Mouse (Mus musculus): ENCODE data around the gene Josd2.

Josd2 gene

DNA sequence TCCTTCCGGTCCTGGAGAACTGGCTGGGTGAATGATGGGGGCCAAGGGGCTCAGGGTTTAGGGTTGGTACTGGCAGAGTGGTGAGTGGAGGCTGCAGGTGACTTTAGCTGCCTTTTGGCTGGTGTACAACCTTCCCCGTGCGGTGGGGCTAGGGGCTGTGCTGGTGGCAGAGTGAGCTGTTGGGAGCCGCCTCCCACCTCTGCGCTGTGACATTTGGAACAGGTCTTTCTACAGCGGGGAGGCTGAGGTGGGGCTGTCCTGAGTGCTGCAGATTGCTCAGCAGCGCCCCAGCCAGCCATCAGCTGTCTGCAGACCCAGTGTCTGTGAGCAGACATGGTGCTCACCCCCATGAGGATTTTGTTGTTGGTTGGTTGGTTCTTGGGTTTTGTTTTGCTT is 22.3 kb upstream of the Josd2 start:
- in situ Hi-C loops (cut with MboI; ENCODE audit: low sequenced_read_pairs) = no loop called here

GRCm38 (mm10) chr7:44446070-44446855 is 21.5 kb upstream of the Josd2 start:
- in situ Hi-C loops (cut with MboI; ENCODE audit: low sequenced_read_pairs) = no loop called here

DNA sequence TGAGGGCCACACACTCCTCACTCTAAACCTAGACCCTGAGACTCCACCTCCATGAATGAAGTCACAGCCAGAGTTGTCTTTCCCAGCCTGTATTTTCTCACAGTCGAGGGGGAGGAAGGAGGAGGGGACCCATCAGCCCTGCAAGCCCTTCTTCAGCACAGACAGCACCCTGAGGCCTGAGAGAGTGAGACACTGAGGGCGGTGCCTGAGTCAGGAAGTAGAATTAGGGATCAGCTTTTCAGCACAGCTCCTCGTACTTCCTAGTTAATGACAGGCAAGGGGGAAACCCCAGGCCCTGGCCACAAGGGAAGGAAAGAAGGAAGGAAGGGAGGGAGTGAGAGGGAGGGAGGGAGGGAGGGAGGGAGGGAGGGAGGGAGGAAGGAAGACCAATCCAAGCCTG is 14.5 kb upstream of the Josd2 start:
- in situ Hi-C loops (cut with MboI; ENCODE audit: low sequenced_read_pairs) = loop anchor here (25.0 kb wide), 1 partner anchor 191 kb away; the partner anchor contains the start of genes Acp4 and Gm15517

- in situ Hi-C loops (cut with MboI; ENCODE audit: low sequenced_read_pairs) = loop anchor here (25.0 kb wide), 1 partner anchor 194 kb away; the partner anchor contains the start of genes Acp4 and Gm15517
These were observed 11.5 kb upstream of the Josd2 start for GRCm38 (mm10) chr7:44456302-44456701.

- in situ Hi-C loops (cut with MboI; ENCODE audit: low sequenced_read_pairs) = loop anchor here (25.0 kb wide), 1 partner anchor 198 kb away; the partner anchor contains the start of genes Acp4 and Gm15517
These were observed 7.7 kb upstream of the Josd2 start for GRCm38 (mm10) chr7:44460067-44460466.

- in situ Hi-C loops (cut with MboI; ENCODE audit: low sequenced_read_pairs) = loop anchor here (25.0 kb wide), 1 partner anchor 199 kb away; the partner anchor contains the start of genes Acp4 and Gm15517
These were observed 6.8 kb upstream of the Josd2 start for GRCm38 (mm10) chr7:44460767-44461502.

- in situ Hi-C loops (cut with MboI; ENCODE audit: low sequenced_read_pairs) = loop anchor here (25.0 kb wide), 1 partner anchor 199 kb away; the partner anchor contains the start of genes Acp4 and Gm15517
These were observed 6.1 kb upstream of the Josd2 start for GRCm38 (mm10) chr7:44461503-44462217.

DNA sequence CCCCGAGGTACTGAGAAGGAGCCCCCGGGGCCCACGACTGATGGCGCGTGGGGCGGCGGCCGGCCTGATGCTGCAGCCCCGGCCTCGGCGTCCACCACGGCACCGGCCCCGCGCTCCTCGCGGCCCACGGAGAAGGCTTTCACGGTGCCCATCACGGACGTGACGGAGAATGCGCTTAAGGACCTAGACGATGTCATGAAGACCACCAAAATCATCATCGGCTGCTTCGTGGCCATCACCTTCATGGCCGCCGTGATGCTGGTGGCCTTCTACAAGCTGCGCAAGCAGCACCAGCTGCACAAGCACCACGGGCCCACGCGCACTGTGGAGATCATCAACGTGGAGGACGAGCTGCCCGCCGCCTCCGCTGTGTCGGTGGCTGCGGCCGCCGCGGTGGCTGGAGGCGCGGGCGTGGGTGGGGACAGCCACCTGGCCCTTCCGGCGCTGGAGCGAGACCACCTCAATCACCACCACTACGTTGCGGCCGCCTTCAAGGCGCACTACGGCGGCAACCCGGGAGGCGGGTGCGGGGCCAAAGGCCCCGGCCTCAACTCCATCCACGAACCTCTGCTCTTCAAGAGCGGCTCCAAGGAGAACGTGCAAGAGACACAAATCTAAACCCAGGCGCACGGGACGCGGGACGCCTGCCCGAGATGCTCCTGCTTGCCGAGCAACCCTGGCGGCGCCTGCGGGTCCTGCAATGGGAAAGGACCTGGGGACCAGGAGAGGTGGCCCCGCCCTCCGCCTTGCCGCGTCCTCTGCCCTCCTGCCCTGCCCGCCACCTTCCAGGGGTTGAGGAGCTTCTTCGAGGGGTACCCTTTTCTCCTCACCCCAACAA is 5.3 kb upstream of the Josd2 start:
- in situ Hi-C loops (cut with MboI; ENCODE audit: low sequenced_read_pairs) = loop anchor here (25.0 kb wide), 1 partner anchor 200 kb away; the partner anchor contains the start of genes Acp4 and Gm15517

- in situ Hi-C loops (cut with MboI; ENCODE audit: low sequenced_read_pairs) = loop anchor here (25.0 kb wide), 1 partner anchor 201 kb away; the partner anchor contains the start of genes Acp4 and Gm15517
These were observed 4.7 kb upstream of the Josd2 start for GRCm38 (mm10) chr7:44463056-44463425.

- in situ Hi-C loops (cut with MboI; ENCODE audit: low sequenced_read_pairs) = loop anchor here (25.0 kb wide), 1 partner anchor 201 kb away; the partner anchor contains the start of genes Acp4 and Gm15517
These were observed 4.1 kb upstream of the Josd2 start for GRCm38 (mm10) chr7:44463556-44464225.

GRCm38 (mm10) chr7:44464511-44464910 is 3.3 kb upstream of the Josd2 start:
- in situ Hi-C loops (cut with MboI; ENCODE audit: low sequenced_read_pairs) = loop anchor here (25.0 kb wide), 1 partner anchor 202 kb away; the partner anchor contains the start of genes Acp4 and Gm15517

- in situ Hi-C loops (cut with MboI; ENCODE audit: low sequenced_read_pairs) = loop anchor here (25.0 kb wide), 1 partner anchor 203 kb away; the partner anchor contains the start of genes Acp4 and Gm15517
These were observed 2.7 kb upstream of the Josd2 start, which contains the start of gene Aspdh for GRCm38 (mm10) chr7:44465111-44465510. Gene Aspdh, plus strand, starts transcription at chr7:44465391.

DNA sequence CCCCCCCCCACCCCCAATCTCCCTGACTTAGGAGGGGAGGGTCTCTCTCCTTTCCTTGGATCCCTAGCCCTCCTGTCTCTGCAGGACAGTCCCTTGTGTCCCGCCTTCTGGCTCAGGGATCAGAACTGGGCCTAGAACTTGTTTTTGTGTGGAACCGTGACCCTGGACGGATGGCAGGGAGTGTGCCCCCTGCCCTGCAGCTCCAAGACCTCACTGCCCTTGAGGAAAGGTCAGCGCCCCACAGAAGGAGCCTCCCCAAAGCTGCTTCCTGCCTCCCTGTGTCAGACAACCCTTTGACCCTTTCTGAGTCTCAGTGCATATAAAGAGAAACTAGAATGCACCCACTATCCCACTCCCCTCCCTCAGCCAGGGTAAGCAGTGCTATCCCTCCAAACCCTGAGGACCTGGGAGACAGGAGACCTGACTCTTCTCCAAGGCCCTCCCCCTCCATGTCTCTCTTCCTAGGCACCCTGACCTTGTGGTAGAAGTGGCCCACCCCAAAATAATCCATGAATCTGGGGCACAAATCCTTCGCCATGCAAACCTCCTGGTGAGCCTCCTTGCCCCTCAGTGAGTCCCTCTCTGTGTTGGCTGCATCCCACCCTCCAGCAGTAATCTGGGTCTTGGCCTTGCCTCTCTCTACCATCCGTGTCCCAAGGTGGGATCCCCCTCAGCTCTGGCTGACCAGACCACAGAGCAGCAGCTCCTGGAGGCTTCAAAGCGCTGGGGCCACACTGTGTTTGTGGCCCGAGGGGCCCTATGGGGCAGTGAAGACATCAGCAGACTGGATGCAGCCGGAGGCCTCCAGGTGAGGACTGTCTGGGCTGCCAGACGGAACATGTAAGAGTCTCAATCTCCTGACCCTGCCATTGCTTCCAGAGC is 1.5 kb upstream of the Josd2 start:
- in situ Hi-C loops (cut with MboI; ENCODE audit: low sequenced_read_pairs) = loop anchor here (25.0 kb wide), 1 partner anchor 204 kb away; the partner anchor contains the start of genes Acp4 and Gm15517

GRCm38 (mm10) chr7:44466888-44467311 is 880 bp upstream of the Josd2 start:
- in situ Hi-C loops (cut with MboI; ENCODE audit: low sequenced_read_pairs) = loop anchor here (25.0 kb wide), 1 partner anchor 205 kb away; the partner anchor contains the start of genes Acp4 and Gm15517

GRCm38 (mm10) chr7:44468644-44469285 is 985 bp downstream of the Josd2 start:
- in situ Hi-C loops (cut with MboI; ENCODE audit: low sequenced_read_pairs) = loop anchor here (25.0 kb wide), 1 partner anchor 206 kb away; the partner anchor contains the start of genes Acp4 and Gm15517

DNA sequence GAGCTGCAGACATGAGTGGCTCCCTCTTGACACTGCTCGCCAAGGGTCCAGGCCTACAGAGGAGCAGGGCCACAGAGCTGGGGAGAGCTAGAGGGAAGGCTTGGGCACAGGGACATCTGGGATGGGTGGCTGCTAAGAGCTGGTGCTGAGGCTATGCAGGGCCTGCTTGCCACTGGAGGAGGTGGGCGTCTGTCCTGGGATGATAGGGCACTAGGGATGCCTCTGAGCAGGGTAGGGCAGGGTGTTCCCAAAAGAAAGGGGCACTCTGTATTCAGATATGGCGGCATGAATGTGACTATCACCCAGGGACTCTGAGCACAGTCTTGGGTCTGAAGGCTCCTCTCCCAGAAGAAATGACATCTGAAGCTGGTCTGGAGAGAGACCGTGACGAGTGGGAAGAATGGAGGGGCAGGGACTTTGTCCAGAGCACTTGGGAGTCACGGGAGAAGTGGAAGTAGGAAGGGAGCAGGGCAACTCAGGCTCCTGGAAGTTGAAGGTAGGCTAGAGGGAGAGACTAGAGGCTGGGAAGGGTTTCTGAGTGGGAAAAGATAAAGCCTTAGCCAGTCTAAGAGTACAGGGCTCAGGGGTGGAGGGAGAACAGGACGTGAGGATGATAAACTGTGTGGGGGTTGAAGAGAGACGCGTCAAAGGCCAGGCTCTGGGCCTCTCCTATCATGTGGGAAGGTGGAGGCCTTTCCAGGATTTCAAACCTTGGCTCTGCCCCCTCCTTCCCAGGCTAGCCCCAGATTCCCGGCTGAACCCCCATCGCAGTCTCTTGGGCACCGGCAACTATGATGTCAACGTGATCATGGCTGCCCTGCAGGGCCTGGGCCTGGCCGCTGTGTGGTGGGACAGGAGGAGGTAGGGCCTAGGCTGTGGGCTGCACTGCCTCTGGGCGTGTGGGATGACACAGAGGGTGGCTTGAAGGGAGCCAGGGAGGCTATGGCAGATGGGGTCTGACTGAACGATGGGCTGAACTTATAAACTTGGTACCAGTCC is 2.2 kb downstream of the Josd2 start:
- in situ Hi-C loops (cut with MboI; ENCODE audit: low sequenced_read_pairs) = loop anchor here (25.0 kb wide), 1 partner anchor 208 kb away; the partner anchor contains the start of genes Acp4 and Gm15517
